Mouse (Mus musculus) common myeloid progenitor, adult 5-6 weeks (primary cell): ENCODE measurements around the gene Wnt4. TPM values are rescaled to one million over a fixed set of nuclear protein-coding genes. Genes with fewer than 3 reads are reported as not detected.
A peak's percentile ranks its signal among the peaks of the same experiment; 100 is the strongest.

Experiments used
- ATAC-seq: replicated peaks from 2 replicates; pipeline ENCODE4 v1.8.0; 2016; ENCODE audit warnings: low read depth, mild to moderate bottlenecking, moderate TSS enrichment, inconsistent platforms; ENCODE audit not compliant: poor library complexity, severe bottlenecking
- total RNA-seq: library from RNA; stranded (forward); fragments of 200-1000, 187-1606 nt; gene quantifications from 2 replicates; pipeline ENCODE4 v1.2.3, GENCODE M21; 2017

The Wnt4 gene
- total RNA-seq, 1 experiment from 2014 or later = not detected

DNA sequence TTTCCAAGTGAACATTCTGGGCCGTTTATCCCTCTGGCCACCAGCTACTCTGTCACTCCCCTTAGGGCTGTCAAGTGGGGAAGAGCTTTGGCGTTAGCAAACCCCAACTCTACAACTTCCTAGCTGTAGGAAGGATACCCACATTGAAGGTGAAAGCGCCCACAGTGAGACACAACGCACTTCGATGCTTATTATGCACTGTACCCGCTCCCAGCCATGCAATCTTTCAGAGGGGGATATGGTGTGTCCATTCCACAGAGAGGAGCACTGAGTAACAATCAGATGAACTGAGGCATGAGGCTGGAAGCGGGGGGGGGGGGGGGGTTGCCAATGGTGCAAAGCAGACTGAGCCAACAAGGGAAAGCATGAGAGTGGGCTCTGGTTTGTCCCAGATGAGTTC is 27.8 kb downstream of the Wnt4 start:
- no peak for ATAC-seq

DNA sequence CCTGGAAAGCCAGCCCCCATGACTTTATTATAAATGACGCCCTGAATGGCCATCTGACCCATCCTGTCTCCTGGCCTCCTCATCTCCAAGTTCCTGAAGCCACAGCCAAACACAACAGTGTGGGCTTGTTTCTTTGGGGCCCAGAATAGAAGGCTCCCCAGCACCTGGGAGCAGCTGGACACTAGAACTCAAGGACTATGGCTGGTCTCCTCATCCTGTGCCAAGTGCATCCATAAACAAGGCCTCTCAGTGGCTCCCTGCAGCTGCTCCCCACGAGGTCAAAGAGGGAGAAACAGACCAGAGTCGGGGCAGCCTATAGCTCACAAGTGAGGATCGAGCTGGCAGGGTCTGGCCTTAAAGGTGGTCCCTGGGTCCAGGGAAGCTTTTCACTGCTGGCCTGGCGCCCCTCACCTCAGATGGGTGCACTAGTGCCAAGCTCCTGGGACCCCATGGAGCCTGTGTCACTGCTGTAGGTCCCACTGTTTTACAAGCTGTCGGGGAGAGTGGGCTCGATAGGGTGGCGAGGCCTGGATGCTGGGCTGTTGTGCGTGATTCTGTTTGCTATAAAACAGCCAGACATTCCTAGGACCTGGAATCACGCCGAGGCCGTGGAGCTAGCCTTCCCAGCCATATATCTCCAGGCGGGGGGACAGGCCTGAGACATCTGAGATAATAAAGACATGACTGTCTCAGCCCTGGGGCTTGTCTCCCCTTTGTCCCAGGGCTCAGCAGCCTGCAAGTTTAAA is 28.7 kb downstream of the Wnt4 start:
- no peak for ATAC-seq

DNA sequence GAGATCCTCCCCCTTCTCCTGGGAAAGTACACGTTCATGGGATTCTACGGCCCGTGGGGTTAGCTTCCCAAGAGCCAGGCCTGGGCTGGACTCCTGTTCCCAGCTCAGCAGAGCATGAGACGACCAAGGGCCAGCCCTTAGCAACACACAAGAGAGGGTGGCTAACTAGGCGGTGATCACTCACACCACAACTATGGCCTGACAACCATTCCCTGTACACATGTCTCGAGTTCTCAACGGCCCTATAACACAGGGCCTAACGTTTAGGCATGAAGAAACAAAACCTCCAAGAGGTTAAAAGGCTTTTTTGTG is 29.2 kb downstream of the Wnt4 start:
- ATAC-seq = no peak

DNA sequence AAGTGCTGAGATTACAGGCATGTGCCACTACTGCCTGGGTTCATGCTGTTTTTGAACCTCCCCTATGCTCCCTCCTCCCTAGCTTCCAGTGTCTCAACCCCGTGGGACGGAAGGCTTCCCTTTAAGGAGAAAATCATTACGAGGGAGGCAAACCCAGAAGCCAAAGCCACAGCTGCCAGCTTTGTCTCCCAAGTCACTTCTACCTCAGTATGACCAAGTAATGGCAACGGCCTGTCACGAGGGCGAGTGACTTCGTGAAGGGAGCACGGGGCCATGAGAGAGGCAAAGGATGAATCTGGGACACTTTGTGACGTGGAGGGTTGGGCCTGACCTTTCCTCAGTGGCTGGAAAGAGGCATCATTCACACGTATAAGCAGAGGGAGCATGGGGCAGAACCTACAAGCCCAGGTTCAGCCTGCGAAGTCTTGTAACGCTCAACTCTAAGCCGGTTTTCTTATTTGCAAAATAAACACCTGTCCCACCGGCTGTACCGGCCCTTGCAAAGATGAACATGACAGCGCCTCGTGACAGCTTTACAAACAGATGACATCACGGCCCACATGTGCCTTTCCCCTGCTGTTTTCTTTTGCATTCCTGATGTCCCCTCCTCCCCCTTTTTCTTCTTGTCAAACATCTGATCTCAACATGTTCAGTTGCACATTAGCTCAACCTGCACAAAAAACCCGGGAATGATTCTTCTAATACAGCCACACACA is 29.9 kb downstream of the Wnt4 start:
- ATAC-seq = no peak

DNA sequence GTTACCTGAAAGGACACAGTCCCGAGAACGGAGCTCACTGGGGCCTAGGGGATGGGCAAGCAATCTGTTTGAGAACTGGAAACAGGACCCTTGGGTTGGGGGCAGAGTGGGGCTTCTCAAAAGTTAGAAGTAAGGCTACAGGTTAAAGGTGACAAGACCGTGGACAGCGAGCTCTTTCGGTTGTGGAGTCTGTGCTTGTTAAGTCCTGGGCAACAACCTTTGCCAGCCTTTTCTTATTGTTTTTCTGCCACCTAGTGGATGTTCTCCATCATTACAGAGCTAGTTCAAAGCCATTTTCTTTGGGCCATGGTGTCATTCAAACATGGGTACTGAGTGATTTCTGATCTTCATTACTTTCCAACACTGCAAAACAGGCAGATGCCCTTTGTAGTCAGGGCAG is 31.1 kb downstream of the Wnt4 start:
- peak; percentile 60 for ATAC-seq

DNA sequence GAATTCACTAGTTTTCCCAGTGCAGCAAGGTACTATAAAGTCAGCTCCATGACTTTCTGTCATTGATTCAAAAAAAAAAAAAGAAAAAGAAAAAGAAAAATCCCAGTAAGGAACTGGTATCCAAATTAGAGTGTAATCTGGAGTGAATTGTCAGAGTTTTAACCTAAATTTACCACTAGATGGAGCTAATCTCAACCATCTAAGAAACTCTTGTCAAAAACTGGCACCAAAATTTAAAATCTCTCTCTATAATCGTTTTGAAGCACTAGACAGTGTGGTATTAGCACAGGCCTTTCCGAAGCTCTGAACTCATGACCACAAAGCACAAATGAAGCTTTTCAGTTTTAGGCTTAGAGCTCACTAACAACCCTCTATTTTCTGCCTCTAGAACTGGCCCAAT is 36.2 kb downstream of the Wnt4 start:
- no peak for ATAC-seq

DNA sequence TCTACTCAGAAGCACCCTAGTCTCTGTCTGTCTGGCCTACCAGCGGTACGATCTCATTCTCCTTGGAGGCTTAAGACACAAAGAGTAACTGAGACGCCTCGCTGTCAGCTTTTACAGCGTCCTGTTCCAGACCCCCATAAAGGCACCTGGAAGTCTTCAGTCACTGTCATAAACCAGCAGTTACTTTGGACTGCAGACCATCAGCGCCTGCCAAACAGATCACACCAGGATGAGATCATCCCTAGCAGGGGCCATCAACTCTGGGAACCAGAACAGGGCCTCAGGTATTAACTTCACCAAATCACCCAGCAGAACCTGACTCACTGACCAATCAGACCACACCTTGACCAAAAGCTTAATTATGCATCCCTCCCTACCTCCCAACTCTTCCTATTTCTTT is 37.3 kb downstream of the Wnt4 start:
- no peak for ATAC-seq

DNA sequence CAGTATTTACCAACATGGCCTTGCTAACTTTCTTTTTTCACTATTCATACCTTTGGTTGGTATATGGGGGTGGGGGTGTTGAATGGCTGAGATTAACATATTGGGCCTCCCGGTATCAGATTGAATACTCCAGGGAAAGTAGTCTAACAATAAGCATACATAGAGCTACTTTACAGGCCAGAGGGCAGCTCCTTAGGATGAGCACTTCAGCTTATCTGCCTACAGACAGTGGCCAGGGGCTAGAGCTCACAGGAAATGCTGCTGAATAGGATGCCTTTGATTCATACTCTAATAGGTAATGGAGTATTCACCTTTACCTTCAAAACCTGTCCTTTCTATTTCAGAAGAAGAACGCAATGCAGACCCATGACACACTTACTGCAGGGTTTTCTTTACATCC is 37.8 kb downstream of the Wnt4 start:
- ATAC-seq = no peak

DNA sequence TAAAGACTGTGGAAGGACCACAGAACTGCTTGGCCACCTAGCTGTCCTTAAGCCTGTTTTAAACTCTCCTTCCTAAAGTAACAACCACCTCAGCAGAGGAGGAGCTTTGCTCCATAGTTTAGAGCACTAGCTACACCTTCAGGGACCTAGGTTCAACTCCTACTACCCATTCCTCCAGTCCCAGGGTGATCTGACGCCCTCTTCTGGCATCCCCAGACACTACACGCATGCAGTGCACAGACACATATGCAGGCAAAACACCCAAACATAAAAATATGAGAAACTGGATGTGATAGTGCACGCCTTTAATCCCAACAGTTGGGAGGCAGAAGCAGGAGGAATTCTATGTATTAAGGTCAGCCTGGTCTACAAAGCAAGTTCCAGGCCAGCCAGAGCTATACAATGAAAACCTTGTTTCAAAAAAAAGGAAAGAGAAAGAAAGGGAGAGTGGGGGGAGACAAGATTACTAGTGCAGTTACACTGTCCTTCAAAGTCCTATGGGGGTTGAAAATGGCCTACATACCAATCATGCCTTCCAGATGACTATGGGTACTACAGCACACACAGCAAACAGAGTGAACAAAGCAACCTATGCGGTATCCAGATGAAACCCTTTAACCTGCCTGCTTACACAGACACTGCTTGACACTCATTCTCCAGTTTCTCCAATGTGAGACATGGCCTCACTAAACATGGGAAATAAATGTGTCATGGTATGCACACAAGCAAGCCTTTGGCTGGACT is 38.9 kb downstream of the Wnt4 start:
- no peak for ATAC-seq

DNA sequence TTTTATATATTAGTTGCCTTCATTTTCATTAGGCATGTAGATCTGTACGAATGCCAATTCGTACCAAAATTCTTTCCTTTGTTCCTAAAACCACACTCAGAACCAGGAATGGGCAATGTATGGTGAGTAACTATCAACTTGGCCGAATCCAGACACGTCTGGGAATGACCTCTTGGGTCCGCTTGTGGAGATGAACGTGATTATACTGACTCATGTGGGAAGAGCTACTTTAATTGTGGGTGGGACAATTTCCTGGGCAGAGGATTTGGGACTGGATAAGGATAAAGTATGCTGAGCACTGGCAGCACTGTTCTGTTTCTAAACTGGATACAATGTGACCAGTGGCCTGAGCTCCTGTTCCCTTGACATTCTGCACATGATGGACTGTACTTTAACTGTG is 47.6 kb downstream of the Wnt4 start:
- no peak for ATAC-seq

DNA sequence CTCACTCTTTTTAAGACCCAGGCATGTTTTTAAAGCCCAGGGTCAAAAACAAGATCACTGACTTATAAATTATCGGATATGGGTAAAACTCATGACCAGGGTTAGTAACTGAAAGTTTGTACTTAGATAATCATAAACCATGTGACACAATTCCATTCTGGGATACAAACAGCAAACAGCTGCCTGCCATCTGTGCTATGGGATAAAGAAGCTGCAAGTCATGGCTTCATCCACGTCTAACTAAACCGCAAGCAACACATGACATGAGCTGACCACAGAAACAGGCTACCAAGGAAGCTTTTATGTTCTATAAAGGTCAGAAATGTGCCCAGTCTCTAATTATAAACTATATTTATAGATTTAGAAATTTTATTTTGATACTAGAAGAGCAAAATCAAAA is 49.2 kb downstream of the Wnt4 start:
- ATAC-seq = peak; percentile 90

DNA sequence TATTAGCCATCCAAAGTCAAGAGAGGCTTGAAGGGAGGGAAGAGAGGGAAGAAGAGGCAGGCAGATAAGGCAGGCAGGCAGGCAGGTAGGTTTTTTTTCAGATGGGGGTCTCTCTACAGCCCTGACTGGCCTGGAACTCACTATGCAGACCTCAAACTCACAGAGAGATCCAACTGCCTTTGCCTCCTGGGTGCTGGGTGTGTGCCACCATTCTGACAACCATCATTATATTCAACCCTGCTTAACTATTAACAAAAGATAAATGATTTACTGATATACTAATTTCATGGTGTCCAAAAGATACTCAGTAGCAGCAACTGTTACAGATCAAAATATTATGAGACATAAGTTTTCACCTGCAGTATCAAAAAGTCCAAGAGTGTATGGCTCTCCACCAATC is 54.8 kb downstream of the Wnt4 start:
- no peak for ATAC-seq

DNA sequence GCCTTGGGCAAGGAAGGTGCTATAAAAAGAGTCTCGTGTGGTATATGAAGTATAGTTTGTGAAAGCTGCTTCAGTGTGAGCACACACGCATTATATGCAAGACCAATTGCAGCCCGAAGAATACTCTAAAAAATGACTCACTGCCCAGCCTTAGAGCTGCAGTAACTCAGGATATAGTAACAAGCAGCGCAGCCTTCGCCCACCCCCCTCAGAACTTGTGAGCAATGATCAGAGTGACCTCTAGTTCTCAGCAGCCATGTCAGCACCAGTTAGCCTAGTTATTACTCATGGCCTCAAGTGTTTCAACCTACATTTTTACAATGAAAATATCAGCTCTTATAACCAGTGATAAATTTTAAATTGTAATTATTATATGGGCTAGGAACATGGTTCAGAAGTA is 59.2 kb downstream of the Wnt4 start:
- ATAC-seq = no peak

DNA sequence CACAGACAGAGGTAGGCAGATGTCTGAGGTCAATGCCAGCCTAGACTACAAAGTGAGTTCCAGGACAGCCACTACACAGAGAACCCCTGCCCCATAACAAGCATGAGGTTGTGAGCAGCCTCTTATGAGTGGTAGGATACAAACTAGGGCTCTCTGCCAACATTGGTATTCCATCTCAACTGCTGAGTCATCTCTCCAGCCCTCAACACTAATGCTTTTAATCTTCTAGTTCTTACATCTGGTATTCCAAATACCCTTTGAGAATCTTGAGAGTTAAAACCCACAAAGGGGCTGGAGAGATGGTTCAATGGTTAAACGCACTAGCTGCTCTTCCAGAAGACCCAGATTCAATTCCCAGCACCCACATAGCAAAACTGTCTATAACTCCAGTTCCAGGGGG is 62.1 kb downstream of the Wnt4 start:
- ATAC-seq = peak; percentile 50; the same call in 1 of the 2 replicates

DNA sequence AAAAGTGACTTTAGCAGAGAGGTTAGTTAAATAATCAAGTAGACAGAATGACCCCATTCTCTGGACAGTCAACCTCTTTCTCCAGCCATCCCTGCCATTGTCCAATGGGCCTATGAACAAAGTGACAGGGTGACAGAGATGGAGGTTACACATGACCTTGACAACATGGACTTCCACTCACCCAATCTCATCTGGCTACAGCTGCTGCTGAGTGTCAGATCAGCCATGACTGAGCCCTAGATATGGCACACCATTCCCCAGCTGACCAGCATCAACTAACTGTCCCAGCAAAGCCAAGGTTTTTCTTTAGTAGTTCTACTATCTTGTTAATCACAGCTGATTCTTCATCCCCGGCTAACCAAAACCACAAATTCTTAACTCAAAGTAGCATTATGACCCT is 65.5 kb downstream of the Wnt4 start:
- ATAC-seq = no peak

DNA sequence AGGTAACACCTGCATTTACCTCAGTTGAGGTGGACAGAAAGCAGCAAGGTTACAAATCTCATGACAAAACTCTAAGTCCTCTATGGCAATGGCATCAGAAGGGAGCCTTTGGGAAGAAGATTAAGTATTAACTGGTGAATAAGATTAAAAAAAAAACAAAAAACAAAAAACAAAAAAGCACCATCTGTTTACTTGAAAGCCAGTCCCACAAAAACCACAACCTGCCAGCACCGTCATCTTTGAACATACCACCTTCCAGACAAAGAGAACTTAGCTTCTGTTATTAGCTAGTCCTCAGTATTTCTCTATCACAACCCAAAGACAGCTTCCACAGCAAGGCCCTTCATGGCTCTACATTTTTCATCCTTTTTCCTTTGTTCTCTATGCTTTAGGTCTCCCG is 67.8 kb downstream of the Wnt4 start:
- ATAC-seq = no peak

DNA sequence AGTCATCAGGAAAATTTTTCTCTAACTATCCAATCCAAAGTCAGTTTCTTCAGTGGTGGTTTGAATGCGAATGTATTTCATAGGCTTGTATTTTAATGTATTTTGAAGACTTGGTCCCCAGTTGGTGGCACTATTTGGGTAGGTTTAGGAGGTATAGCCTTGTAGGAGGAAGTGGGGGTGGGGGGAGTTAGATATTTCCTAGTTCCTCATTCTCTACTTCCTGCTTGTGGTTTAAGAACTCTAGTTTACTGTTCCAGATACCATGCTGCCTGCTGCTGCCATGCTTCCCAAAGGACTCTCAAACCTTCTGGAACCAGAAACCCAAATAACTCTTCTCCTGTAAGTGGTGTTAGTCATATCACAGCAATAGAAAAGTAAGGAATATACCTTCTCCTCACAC is 68.5 kb downstream of the Wnt4 start:
- ATAC-seq = peak; percentile 83
